Mouse (Mus musculus) embryonic facial prominence, embryonic 14.5 days (tissue): ENCODE measurements around the gene Hdac7. TPM values are rescaled to one million over a fixed set of nuclear protein-coding genes. Genes with fewer than 3 reads are reported as not detected.
A peak's percentile ranks its signal among the peaks of the same experiment; 100 is the strongest.

Source experiments
- ATAC-seq: fragments of 200-750 bp; cut with Nextera tagmentation; 2 replicates; pipeline ENCODE4 v1.8.0; 2017; ENCODE audit warnings: low read depth, moderate number of reproducible peaks, moderate TSS enrichment
- DNase-seq: peaks from one replicate; pipeline ENCODE4 v3.0.0-alpha.2; 2015; ENCODE audit warnings: low spot score
- H3K27ac ChIP-seq: fragments of 300-500 bp; sonication (generic); replicated peaks from 2 replicates; pipeline ENCODE4 v1.5.1; 2014; ENCODE audit warnings: low read depth, mild to moderate bottlenecking, low read length, moderate library complexity
- H3K27me3 ChIP-seq: fragments of 300-500 bp; sonication (generic); replicated peaks from 2 replicates; pipeline ENCODE4 v1.6.1; 2014; ENCODE audit warnings: low read length; ENCODE audit not compliant: control insufficient read depth, insufficient read depth
- H3K36me3 ChIP-seq: fragments of 300-500 bp; sonication (generic); 2 replicates; pipeline ENCODE4 v1.6.1; 2014; ENCODE audit warnings: low read length, mixed read lengths; ENCODE audit not compliant: control insufficient read depth, insufficient read depth
- H3K4me1 ChIP-seq: fragments of 300-500 bp; sonication (generic); 2 replicates; pipeline ENCODE4 v1.6.1; 2014; ENCODE audit warnings: antibody characterized with exemption, low read length; ENCODE audit not compliant: control insufficient read depth, insufficient read depth
- H3K4me2 ChIP-seq: fragments of 300-500 bp; sonication (generic); 2 replicates; pipeline ENCODE4 v1.6.1; 2014; ENCODE audit warnings: low read depth, mild to moderate bottlenecking, low read length, moderate library complexity, mixed read lengths
- H3K4me3 ChIP-seq: fragments of 300-500 bp; sonication (generic); 2 replicates; pipeline ENCODE4 v1.5.1; 2014; ENCODE audit warnings: low read depth, mild to moderate bottlenecking, low read length
- H3K9ac ChIP-seq: fragments of 300-500 bp; sonication (generic); 2 replicates; pipeline ENCODE4 v1.6.1; 2014; ENCODE audit warnings: low read depth, mild to moderate bottlenecking, low read length, moderate library complexity, mixed read lengths
- H3K9me3 ChIP-seq: fragments of 300-500 bp; sonication (generic); 2 replicates; pipeline ENCODE4 v1.6.1; 2016; ENCODE audit warnings: low read length; ENCODE audit not compliant: control insufficient read depth
- WGBS: fragments of 180-500 bp; shearing (Covaris S2); extraction: QIAGEN DNeasy Blood & Tissue Kit; methylation state at CpG from one replicate; pipeline ENCODE4 v1.1.7; 2014; 5-methylcytosine and 5-hydroxymethylcytosine counted together
- polyA plus RNA-seq: library from polyadenylated mRNA; unstranded; fragments of >200 nt; fragmentation: Nextera tagmentation; extraction: Ambion mirVana; gene quantifications from 2 replicates; pipeline ENCODE4 v1.2.1, GENCODE M21; 2014

The Hdac7 gene
- polyA plus RNA-seq, 1 experiment from 2014 or later: 30.8 TPM

GRCm38 (mm10) chr15:97782749-97783105 lies 61.6 kb downstream of the Hdac7 start:
- peak overlapping the region; percentile 64; the same call in 1 of the 2 replicates for H3K27ac ChIP-seq
- H3K36me3 ChIP-seq: no peaks in the 10 kb centered on the region
- peak overlapping the region; percentile 10 for H3K4me3 ChIP-seq
- 4% methylated on average over 9 of the region's 9 CpGs for WGBS
- ATAC-seq: peak; percentile 31; the same call in 1 of the 2 replicates
- DNase-seq: peak; percentile 80
- no peaks in the 10 kb centered on the region for H3K27me3 ChIP-seq
- H3K9ac ChIP-seq: no peak overlapping the region; the same call in 1 of the 2 replicates
- no peaks in the 10 kb centered on the region for H3K9me3 ChIP-seq
- peak overlapping the region; percentile 49 for H3K4me2 ChIP-seq
- peaks cover 23% of the 10 kb centered on the region for H3K4me1 ChIP-seq

- peaks cover 23% of the 10 kb centered on the region for H3K4me1 ChIP-seq
- H3K27ac ChIP-seq: peak overlapping the region; percentile 64
- ATAC-seq (0 out of 2 replicates have a peak, but pooled peaks have one; percentile 13), DNase-seq (peak; percentile 87)
- WGBS: 5% methylated on average over 24 of the region's 24 CpGs
- no peak overlapping the region; the same call in 1 of the 2 replicates for H3K9ac ChIP-seq
- no peaks in the 10 kb centered on the region for H3K27me3 ChIP-seq
- H3K9me3 ChIP-seq: no peaks in the 10 kb centered on the region
- no peaks in the 10 kb centered on the region for H3K36me3 ChIP-seq
- H3K4me2 ChIP-seq: peak overlapping the region; percentile 49
- peak overlapping the region; percentile 10 for H3K4me3 ChIP-seq
These were observed 62.1 kb downstream of the Hdac7 start for GRCm38 (mm10) chr15:97781961-97782748.

GRCm38 (mm10) chr15:97780611-97781031 lies 63.7 kb downstream of the Hdac7 start:
- no peaks in the 10 kb centered on the region for H3K27me3 ChIP-seq
- DNase-seq (peak; percentile 64), ATAC-seq (no peak)
- peaks cover 23% of the 10 kb centered on the region for H3K4me1 ChIP-seq
- no peak overlapping the region for H3K4me3 ChIP-seq
- no peak overlapping the region for H3K9ac ChIP-seq
- no peaks in the 10 kb centered on the region for H3K9me3 ChIP-seq
- 39% methylated on average over 12 of the region's 12 CpGs for WGBS
- H3K36me3 ChIP-seq: no peaks in the 10 kb centered on the region
- H3K27ac ChIP-seq: peak overlapping the region; percentile 56; the same call in 1 of the 2 replicates
- H3K4me2 ChIP-seq: peak overlapping the region; percentile 11; the same call in 1 of the 2 replicates

- H3K27ac ChIP-seq: no peak overlapping the region
- H3K4me2 ChIP-seq: no peak overlapping the region
- H3K9me3 ChIP-seq: no peaks in the 10 kb centered on the region
- 85% methylated on average over 1 of the region's 1 CpGs for WGBS
- no peak overlapping the region for H3K9ac ChIP-seq
- no peaks in the 10 kb centered on the region for H3K36me3 ChIP-seq
- H3K4me1 ChIP-seq: peaks cover 18% of the 10 kb centered on the region
- no peak for DNase-seq
- no peaks in the 10 kb centered on the region for H3K27me3 ChIP-seq
- H3K4me3 ChIP-seq: no peak overlapping the region
- ATAC-seq: no peak
These were observed 64.7 kb downstream of the Hdac7 start for GRCm38 (mm10) chr15:97779576-97779975.

GRCm38 (mm10) chr15:97778311-97779098 lies 65.8 kb downstream of the Hdac7 start, which contains the start of gene Slc48a1:
Slc48a1 (plus strand) TSS chr15:97778520.
- Histone ChIP-seq H3K27me3 (no peaks in the 10 kb centered on the region), H3K4me2 (no peak within 1 kb of the TSS), H3K36me3 (no peaks in the 10 kb centered on the region), H3K27ac (no peak within 1 kb of the TSS), H3K4me1 (peaks cover 25% of the 10 kb centered on the region), H3K9ac (no peak within 1 kb of the TSS), H3K4me3 (no peak within 1 kb of the TSS), H3K9me3 (no peaks in the 10 kb centered on the region)
- ATAC-seq (no peak), DNase-seq (peak; percentile 41)
- WGBS: 68% methylated on average over 8 of the region's 8 CpGs

GRCm38 (mm10) chr15:97776919-97777318 lies 67.4 kb downstream of the Hdac7 start:
- H3K4me2 ChIP-seq: no peak overlapping the region
- H3K9ac ChIP-seq: no peak overlapping the region
- WGBS: 75% methylated on average over 6 of the region's 6 CpGs
- no peaks in the 10 kb centered on the region for H3K27me3 ChIP-seq
- no peak for DNase-seq
- no peaks in the 10 kb centered on the region for H3K36me3 ChIP-seq
- no peaks in the 10 kb centered on the region for H3K9me3 ChIP-seq
- no peak for ATAC-seq
- H3K4me1 ChIP-seq: peaks cover 29% of the 10 kb centered on the region
- no peak overlapping the region for H3K4me3 ChIP-seq
- H3K27ac ChIP-seq: no peak overlapping the region

- WGBS: 12% methylated on average over 8 of the region's 8 CpGs
- no peaks in the 10 kb centered on the region for H3K27me3 ChIP-seq
- H3K36me3 ChIP-seq: no peaks in the 10 kb centered on the region
- H3K9ac ChIP-seq: no peak overlapping the region
- no peak overlapping the region for H3K4me3 ChIP-seq
- H3K4me2 ChIP-seq: no peak overlapping the region
- H3K4me1 ChIP-seq: peaks cover 25% of the 10 kb centered on the region
- H3K27ac ChIP-seq: no peak overlapping the region
- no peaks in the 10 kb centered on the region for H3K9me3 ChIP-seq
- ATAC-seq (peak; percentile 54; the same call in 1 of the 2 replicates), DNase-seq (peak; percentile 67)
These were observed 67.8 kb downstream of the Hdac7 start for GRCm38 (mm10) chr15:97776514-97776913.

GRCm38 (mm10) chr15:97773961-97774370 lies 70.3 kb downstream of the Hdac7 start:
- H3K36me3 ChIP-seq: no peaks in the 10 kb centered on the region
- DNase-seq (peak; percentile 28), ATAC-seq (no peak)
- WGBS: 56% methylated on average over 5 of the region's 5 CpGs
- no peaks in the 10 kb centered on the region for H3K9me3 ChIP-seq
- peaks cover 20% of the 10 kb centered on the region for H3K4me1 ChIP-seq
- H3K27me3 ChIP-seq: no peaks in the 10 kb centered on the region
- H3K9ac ChIP-seq: no peak overlapping the region
- no peak overlapping the region for H3K4me3 ChIP-seq
- H3K4me2 ChIP-seq: no peak overlapping the region
- H3K27ac ChIP-seq: peak overlapping the region; percentile 66
